Mouse (Mus musculus): ENCODE data around the gene Hist1h1a. TPM values are rescaled to one million over a fixed set of nuclear protein-coding genes. Genes with fewer than 3 reads are reported as not detected.
A peak's percentile ranks its signal among the peaks of the same experiment; 100 is the strongest.
"Not testable (repeated sequence)": the region's sequence is repeated elsewhere in the genome, so short reads cannot be mapped to it uniquely, and the experiment has no call there.

Gene Hist1h1a
- polyA plus RNA-seq, 1 experiment from 2014 or later: 2.5 TPM

- H3K27me3 ChIP-seq (ENCODE audit: control insufficient read depth, insufficient read depth, low read depth, low read length); H3K9me3 ChIP-seq (replicated peaks; ENCODE audit: control insufficient read depth, low read length); H3K36me3 ChIP-seq (ENCODE audit: control insufficient read depth, insufficient read depth): not testable (repeated sequence)
- peak within 1 kb of the TSS; percentile 86 for H3K4me2 ChIP-seq (ENCODE audit: low read depth, low read length)
- ATAC-seq (ENCODE audit: low read depth): peak; percentile 56
- H3K4me1 ChIP-seq (ENCODE audit: control insufficient read depth, low read depth, low read length): peaks cover 46% of the 10 kb centered on the region
- WGBS (ENCODE audit: insufficient replicate concordance): under 1% methylated on average over 27 of the region's 52 CpGs
- peak within 1 kb of the TSS; percentile 78 for H3K9ac ChIP-seq (ENCODE audit: low read depth, low read length)
- H3K4me3 ChIP-seq (ENCODE audit: low read depth, low read length): peak within 1 kb of the TSS; percentile 67
- H3K27ac ChIP-seq (ENCODE audit: low read length): peak within 1 kb of the TSS; percentile 96
These were observed 1.3 kb upstream of the Hist1h1a start, which contains the start of gene Hist1h3a for GRCm38 (mm10) chr13:23761871-23762821. Gene Hist1h3a, minus strand, starts transcription at chr13:23762386.

- WGBS (ENCODE audit: insufficient replicate concordance): 1% methylated on average over 10 of the region's 10 CpGs
- Histone ChIP-seq H3K4me2 (ENCODE audit: low read depth, low read length) (peak overlapping the region; percentile 86), H3K27ac (ENCODE audit: low read length) (peak overlapping the region; percentile 96), H3K9ac (ENCODE audit: low read depth, low read length) (peak overlapping the region; percentile 78), H3K9me3 (replicated peaks; ENCODE audit: control insufficient read depth, low read length) (no peaks in the 10 kb centered on the region), H3K27me3 (ENCODE audit: control insufficient read depth, insufficient read depth, low read depth, low read length) (no peaks in the 10 kb centered on the region), H3K4me3 (ENCODE audit: low read depth, low read length) (peak overlapping the region; percentile 67), H3K4me1 (ENCODE audit: control insufficient read depth, low read depth, low read length) (peaks cover 43% of the 10 kb centered on the region), H3K36me3 (ENCODE audit: control insufficient read depth, insufficient read depth) (no peaks in the 10 kb centered on the region)
- ATAC-seq (ENCODE audit: low read depth): no peak
These were observed 252 bp upstream of the Hist1h1a start for GRCm38 (mm10) chr13:23763242-23763585.

GRCm38 (mm10) chr13:23764324-23765171 is 1.1 kb downstream of the Hist1h1a start:
- 22% methylated on average over 12 of the region's 12 CpGs for WGBS (ENCODE audit: insufficient replicate concordance)
- peaks cover 35% of the 10 kb centered on the region for H3K4me1 ChIP-seq (ENCODE audit: control insufficient read depth, low read depth, low read length)
- peak overlapping the region; percentile 67 for H3K4me3 ChIP-seq (ENCODE audit: low read depth, low read length)
- no peaks in the 10 kb centered on the region for H3K9me3 ChIP-seq (replicated peaks; ENCODE audit: control insufficient read depth, low read length)
- H3K27me3 ChIP-seq (ENCODE audit: control insufficient read depth, insufficient read depth, low read depth, low read length): no peaks in the 10 kb centered on the region
- H3K4me2 ChIP-seq (ENCODE audit: low read depth, low read length): peak overlapping the region; percentile 86
- no peak for ATAC-seq (ENCODE audit: low read depth)
- H3K36me3 ChIP-seq (ENCODE audit: control insufficient read depth, insufficient read depth): no peaks in the 10 kb centered on the region
- H3K9ac ChIP-seq (ENCODE audit: low read depth, low read length): peak overlapping the region; percentile 79
- H3K27ac ChIP-seq (ENCODE audit: low read length): peak overlapping the region; percentile 96

GRCm38 (mm10) chr13:23765172-23765513 is 1.7 kb downstream of the Hist1h1a start:
- WGBS (ENCODE audit: insufficient replicate concordance): 15% methylated on average over 1 of the region's 1 CpGs
- Histone ChIP-seq H3K27me3 (ENCODE audit: control insufficient read depth, insufficient read depth, low read depth, low read length) (no peaks in the 10 kb centered on the region), H3K36me3 (ENCODE audit: control insufficient read depth, insufficient read depth) (no peaks in the 10 kb centered on the region), H3K27ac (ENCODE audit: low read length) (peak overlapping the region; percentile 96), H3K4me2 (ENCODE audit: low read depth, low read length) (peak overlapping the region; percentile 86), H3K4me1 (ENCODE audit: control insufficient read depth, low read depth, low read length) (peaks cover 30% of the 10 kb centered on the region), H3K9ac (ENCODE audit: low read depth, low read length) (peak overlapping the region; percentile 79), H3K9me3 (replicated peaks; ENCODE audit: control insufficient read depth, low read length) (no peaks in the 10 kb centered on the region), H3K4me3 (ENCODE audit: low read depth, low read length) (peak overlapping the region; percentile 67)
- no peak for ATAC-seq (ENCODE audit: low read depth)

- no peak for ATAC-seq (ENCODE audit: low read depth)
- Histone ChIP-seq H3K4me2 (ENCODE audit: low read depth, low read length) (no peak overlapping the region), H3K36me3 (ENCODE audit: control insufficient read depth, insufficient read depth) (no peaks in the 10 kb centered on the region), H3K9me3 (replicated peaks; ENCODE audit: control insufficient read depth, low read length) (no peaks in the 10 kb centered on the region), H3K4me3 (ENCODE audit: low read depth, low read length) (no peak overlapping the region), H3K27ac (ENCODE audit: low read length) (no peak overlapping the region), H3K4me1 (ENCODE audit: control insufficient read depth, low read depth, low read length) (peaks cover 26% of the 10 kb centered on the region), H3K9ac (ENCODE audit: low read depth, low read length) (no peak overlapping the region), H3K27me3 (ENCODE audit: control insufficient read depth, insufficient read depth, low read depth, low read length) (no peaks in the 10 kb centered on the region)
These were observed 3.3 kb downstream of the Hist1h1a start for GRCm38 (mm10) chr13:23766772-23767171.

- Histone ChIP-seq H3K9me3 (replicated peaks; ENCODE audit: control insufficient read depth, low read length) (no peaks in the 10 kb centered on the region), H3K36me3 (ENCODE audit: control insufficient read depth, insufficient read depth) (no peaks in the 10 kb centered on the region), H3K27ac (ENCODE audit: low read length) (no peak overlapping the region), H3K9ac (ENCODE audit: low read depth, low read length) (no peak overlapping the region), H3K4me3 (ENCODE audit: low read depth, low read length) (no peak overlapping the region), H3K4me2 (ENCODE audit: low read depth, low read length) (no peak overlapping the region), H3K27me3 (ENCODE audit: control insufficient read depth, insufficient read depth, low read depth, low read length) (no peaks in the 10 kb centered on the region), H3K4me1 (ENCODE audit: control insufficient read depth, low read depth, low read length) (peaks cover 26% of the 10 kb centered on the region)
- WGBS (ENCODE audit: insufficient replicate concordance): 41% methylated on average over 5 of the region's 5 CpGs
- no peak for ATAC-seq (ENCODE audit: low read depth)
These were observed 5.5 kb downstream of the Hist1h1a start for GRCm38 (mm10) chr13:23768834-23769397.

- H3K27me3 ChIP-seq (ENCODE audit: control insufficient read depth, insufficient read depth, low read depth, low read length); H3K27ac ChIP-seq (ENCODE audit: low read length); ATAC-seq (ENCODE audit: low read depth); H3K9me3 ChIP-seq (replicated peaks; ENCODE audit: control insufficient read depth, low read length); H3K36me3 ChIP-seq (ENCODE audit: control insufficient read depth, insufficient read depth); H3K4me2 ChIP-seq (ENCODE audit: low read depth, low read length); H3K4me3 ChIP-seq (ENCODE audit: low read depth, low read length); H3K9ac ChIP-seq (ENCODE audit: low read depth, low read length): not testable (repeated sequence)
- peaks cover 19% of the 10 kb centered on the region for H3K4me1 ChIP-seq (ENCODE audit: control insufficient read depth, low read depth, low read length)
- 63% methylated on average over 2 of the region's 2 CpGs for WGBS (ENCODE audit: insufficient replicate concordance)
These were observed 6.1 kb downstream of the Hist1h1a start, which contains the start of gene Trim38 for GRCm38 (mm10) chr13:23769613-23770012. Gene Trim38, plus strand, starts transcription at chr13:23769913.

GRCm38 (mm10) chr13:23772561-23773313 is 9.3 kb downstream of the Hist1h1a start:
- H3K9ac ChIP-seq (ENCODE audit: low read depth, low read length): peak overlapping the region; percentile 24
- 0 out of 2 replicates have a peak overlapping the region, but pooled peaks have one; percentile 26 for H3K27ac ChIP-seq (ENCODE audit: low read length)
- WGBS (ENCODE audit: insufficient replicate concordance): 16% methylated on average over 21 of the region's 21 CpGs
- no peaks in the 10 kb centered on the region for H3K9me3 ChIP-seq (replicated peaks; ENCODE audit: control insufficient read depth, low read length)
- peaks cover 10% of the 10 kb centered on the region for H3K4me1 ChIP-seq (ENCODE audit: control insufficient read depth, low read depth, low read length)
- H3K36me3 ChIP-seq (ENCODE audit: control insufficient read depth, insufficient read depth): no peaks in the 10 kb centered on the region
- ATAC-seq (ENCODE audit: low read depth): peak; percentile 98
- H3K4me2 ChIP-seq (ENCODE audit: low read depth, low read length): peak overlapping the region; percentile 67
- H3K4me3 ChIP-seq (ENCODE audit: low read depth, low read length): peak overlapping the region; percentile 37
- no peaks in the 10 kb centered on the region for H3K27me3 ChIP-seq (ENCODE audit: control insufficient read depth, insufficient read depth, low read depth, low read length)

All from liver, embryonic 16.5 days (tissue).